Mouse (Mus musculus) liver, postnatal 0 days (tissue): ENCODE data around the gene H2-T24. TPM values are rescaled to one million over a fixed set of nuclear protein-coding genes. Genes with fewer than 3 reads are reported as not detected.
A peak's percentile ranks its signal among the peaks of the same experiment; 100 is the strongest.
"Not testable (repeated sequence)": the region's sequence is repeated elsewhere in the genome, so short reads cannot be mapped to it uniquely, and the experiment has no call there.

ENCODE experiments used
- ATAC-seq: fragments of 200-750 bp; cut with Nextera tagmentation; 2 replicates; pipeline ENCODE4 v1.8.0; 2017; ENCODE audit warnings: mild to moderate bottlenecking, moderate library complexity
- DNase-seq: peaks from one replicate; pipeline ENCODE4 v3.0.0-alpha.2; 2016
- H3K27ac ChIP-seq: fragments of 300-500 bp; sonication (generic); 2 replicates; pipeline ENCODE4 v1.5.1; 2014; ENCODE audit warnings: antibody characterized with exemption, moderate library complexity, mild to moderate bottlenecking, low read depth
- H3K27me3 ChIP-seq: fragments of 300-500 bp; sonication (generic); 2 replicates; pipeline ENCODE4 v1.6.1; 2014; ENCODE audit warnings: low read length, control low read depth, mixed read lengths; ENCODE audit not compliant: insufficient read depth
- H3K36me3 ChIP-seq: fragments of 300-500 bp; sonication (generic); replicated peaks from 2 replicates; pipeline ENCODE4 v1.6.1; 2014; ENCODE audit warnings: mild to moderate bottlenecking, control low read depth, low read length, moderate library complexity, mixed read lengths; ENCODE audit not compliant: insufficient read depth
- H3K4me1 ChIP-seq: fragments of 300-500 bp; sonication (generic); 2 replicates; pipeline ENCODE4 v1.6.1; 2014; ENCODE audit warnings: antibody characterized with exemption, mild to moderate bottlenecking, control low read depth; ENCODE audit not compliant: insufficient read depth
- H3K4me2 ChIP-seq: fragments of 300-500 bp; sonication (generic); 2 replicates; pipeline ENCODE4 v1.6.1; 2014; ENCODE audit warnings: low read depth, mild to moderate bottlenecking, low read length, moderate library complexity, mixed read lengths
- H3K4me3 ChIP-seq: fragments of 300-500 bp; sonication (generic); 2 replicates; pipeline ENCODE4 v1.5.1; 2014; ENCODE audit warnings: low read depth, low read length
- H3K9ac ChIP-seq: fragments of 300-500 bp; sonication (generic); replicated peaks from 2 replicates; pipeline ENCODE4 v1.6.1; 2014; ENCODE audit warnings: mild to moderate bottlenecking, moderate library complexity
- H3K9me3 ChIP-seq: fragments of 300-500 bp; sonication (generic); 2 replicates; pipeline ENCODE4 v1.6.1; 2016; ENCODE audit warnings: mild to moderate bottlenecking, control low read depth, low read length, mixed read lengths
- CTCF ChIP-seq: sonication (generic); IDR thresholded peaks from 2 replicates; pipeline ENCODE4 v1.5.1; 2016; ENCODE audit warnings: antibody characterized with exemption, low read depth
- EP300 ChIP-seq: IDR thresholded peaks from 2 replicates; pipeline ENCODE4 v1.6.1; 2016; ENCODE audit warnings: antibody characterized with exemption, low read depth, mild to moderate bottlenecking
- WGBS: fragments of 180-500 bp; shearing (Covaris S2); extraction: QIAGEN DNeasy Blood & Tissue Kit; methylation state at CpG from one replicate; pipeline ENCODE4 v1.1.7; 2014; ENCODE audit not compliant: insufficient replicate concordance; 5-methylcytosine and 5-hydroxymethylcytosine counted together
- polyA plus RNA-seq: library from polyadenylated mRNA; unstranded; fragments of >200 nt; fragmentation: Nextera tagmentation; extraction: Ambion mirVana; gene quantifications from 2 replicates; pipeline ENCODE4 v1.2.1, GENCODE M21; 2015

Gene H2-T24
- polyA plus RNA-seq, 1 experiment from 2014 or later = 4.6 TPM

DNA sequence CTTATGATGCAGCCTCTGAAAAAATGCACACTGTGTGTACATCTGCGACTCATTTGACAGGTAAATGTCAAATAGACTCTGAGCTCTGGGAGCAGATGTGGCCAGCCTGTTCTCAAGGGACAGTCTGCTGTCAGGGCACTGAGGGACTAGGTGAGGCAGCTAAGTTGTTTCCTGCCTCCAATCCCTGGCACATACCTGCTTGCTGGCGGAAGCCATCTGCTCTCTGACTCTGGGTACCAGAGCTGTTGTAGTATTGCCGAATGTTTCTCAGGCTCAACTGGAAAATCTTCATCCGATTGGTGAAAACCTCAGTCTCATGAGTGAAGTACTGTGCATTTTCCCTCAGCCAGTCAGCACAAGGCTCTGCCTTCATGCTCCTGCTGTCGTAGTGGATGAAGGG is 3.3 kb downstream of the H2-T24 start:
- no peak overlapping the region for H3K4me3 ChIP-seq
- H3K27me3 ChIP-seq = no peaks in the 10 kb centered on the region
- H3K36me3 ChIP-seq = peaks cover 42% of the 10 kb centered on the region
- H3K4me2 ChIP-seq = no peak overlapping the region
- no peak for DNase-seq
- no peak overlapping the region for H3K27ac ChIP-seq
- no peak overlapping the region for H3K9ac ChIP-seq
- H3K4me1 ChIP-seq = peaks cover 21% of the 10 kb centered on the region
- H3K9me3 ChIP-seq = peaks cover 3% of the 10 kb centered on the region; the same call in 1 of the 2 replicates
- 81% methylated on average over 5 of the region's 5 CpGs for WGBS
- no peak for ATAC-seq
- TF ChIP-seq EP300 (no peak), CTCF (no peak)

DNA sequence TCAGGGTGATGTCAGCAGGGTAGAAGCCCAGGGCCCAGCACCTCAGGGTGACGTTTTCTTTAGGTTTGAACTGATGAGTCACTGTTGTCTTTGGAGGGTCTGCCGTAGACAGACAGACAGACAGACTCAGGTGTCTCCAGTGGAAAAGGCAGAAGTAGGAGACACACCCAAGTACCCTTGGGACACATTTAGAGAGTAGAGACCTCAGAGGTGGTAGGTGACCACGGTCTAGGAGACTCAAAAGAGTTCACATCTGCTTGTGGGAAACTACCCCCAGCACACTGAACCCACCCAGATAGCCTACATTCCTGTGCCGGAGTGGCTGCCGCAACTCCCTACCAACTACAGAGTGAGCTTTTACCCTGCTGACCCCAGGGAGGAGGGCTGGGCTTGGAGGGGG is 5.4 kb downstream of the H2-T24 start:
- H3K4me3 ChIP-seq = no peak overlapping the region
- ATAC-seq (no peak), DNase-seq (no peak)
- peaks cover 14% of the 10 kb centered on the region for H3K4me1 ChIP-seq
- WGBS = 89% methylated on average over 5 of the region's 5 CpGs
- H3K9me3 ChIP-seq = peaks cover 3% of the 10 kb centered on the region; the same call in 1 of the 2 replicates
- no peak overlapping the region for H3K4me2 ChIP-seq
- no peaks in the 10 kb centered on the region for H3K27me3 ChIP-seq
- H3K9ac ChIP-seq = no peak overlapping the region
- H3K36me3 ChIP-seq = peaks cover 42% of the 10 kb centered on the region
- no peak overlapping the region for H3K27ac ChIP-seq
- TF ChIP-seq CTCF (no peak), EP300 (no peak)

GRCm38 (mm10) chr17:36004409-36004808 is 16.0 kb downstream of the H2-T24 start:
- not testable (repeated sequence) for H3K27ac ChIP-seq, ATAC-seq, DNase-seq, H3K9ac ChIP-seq, H3K4me3 ChIP-seq, H3K4me2 ChIP-seq, H3K27me3 ChIP-seq, H3K9me3 ChIP-seq
- Histone ChIP-seq H3K36me3 (peaks cover 19% of the 10 kb centered on the region), H3K4me1 (peaks cover 14% of the 10 kb centered on the region)
- 75% methylated on average over 7 of the region's 7 CpGs for WGBS

DNA sequence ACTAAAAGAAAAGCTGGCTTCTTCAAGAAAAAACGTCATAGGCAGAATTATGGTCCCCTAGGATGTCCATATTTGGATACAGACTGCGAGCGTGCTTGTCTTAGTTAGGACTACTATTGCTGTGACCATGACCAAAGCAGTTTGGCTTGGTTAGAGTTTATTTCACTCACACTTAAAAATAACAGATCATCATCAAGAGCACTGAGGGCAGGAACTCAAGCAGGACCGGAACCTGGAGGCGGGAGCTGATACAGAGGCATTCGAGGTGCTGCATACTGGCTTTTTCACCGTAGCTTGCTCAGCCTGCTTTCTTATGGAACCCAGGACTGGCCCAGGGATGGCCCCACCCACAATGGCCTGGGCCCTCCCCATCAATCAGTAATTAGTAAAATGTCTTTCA is 17.0 kb downstream of the H2-T24 start:
- Histone ChIP-seq H3K27ac (no peak overlapping the region), H3K27me3 (no peaks in the 10 kb centered on the region), H3K9me3 (peaks cover 2% of the 10 kb centered on the region; the same call in 1 of the 2 replicates), H3K4me1 (peaks cover 20% of the 10 kb centered on the region), H3K4me3 (no peak overlapping the region), H3K9ac (no peak overlapping the region), H3K36me3 (peaks cover 19% of the 10 kb centered on the region), H3K4me2 (no peak overlapping the region)
- TF ChIP-seq CTCF (no peak), EP300 (no peak)
- DNase-seq = no peak
- ATAC-seq = no peak
- whole genome bisulfite sequencing = 96% methylated on average over 7 of the region's 7 CpGs

DNA sequence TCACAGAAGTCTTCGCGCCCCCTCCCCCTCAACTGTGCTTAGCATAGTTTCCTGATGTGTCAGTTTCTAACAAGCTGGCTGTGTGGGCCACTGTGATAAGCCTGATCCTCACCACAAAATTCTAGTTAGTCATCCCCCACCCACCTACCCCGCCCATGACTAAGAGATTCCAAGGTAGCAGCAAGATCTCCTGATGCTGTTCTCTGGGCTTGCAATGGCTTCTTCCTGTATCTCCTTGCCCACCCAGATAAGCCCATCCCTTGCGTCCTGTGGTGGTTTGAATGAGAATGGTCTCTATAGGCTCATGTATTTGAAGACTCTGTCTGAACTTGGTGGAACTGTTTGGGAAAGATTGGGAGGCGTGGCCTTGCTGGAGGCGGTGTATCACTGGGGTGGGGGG is 18.4 kb downstream of the H2-T24 start:
- Histone ChIP-seq H3K4me3 (no peak overlapping the region), H3K4me2 (peak overlapping the region; percentile 49), H3K27me3 (no peaks in the 10 kb centered on the region), H3K9me3 (peaks cover 2% of the 10 kb centered on the region; the same call in 1 of the 2 replicates), H3K4me1 (peaks cover 32% of the 10 kb centered on the region), H3K27ac (peak overlapping the region; percentile 85), H3K36me3 (peaks cover 19% of the 10 kb centered on the region), H3K9ac (no peak overlapping the region)
- 62% methylated on average over 6 of the region's 6 CpGs for WGBS
- ATAC-seq = peak; percentile 78
- DNase-seq = peak; percentile 76
- no peak for TF ChIP-seq CTCF
- TF ChIP-seq EP300 = peak; percentile 92

DNA sequence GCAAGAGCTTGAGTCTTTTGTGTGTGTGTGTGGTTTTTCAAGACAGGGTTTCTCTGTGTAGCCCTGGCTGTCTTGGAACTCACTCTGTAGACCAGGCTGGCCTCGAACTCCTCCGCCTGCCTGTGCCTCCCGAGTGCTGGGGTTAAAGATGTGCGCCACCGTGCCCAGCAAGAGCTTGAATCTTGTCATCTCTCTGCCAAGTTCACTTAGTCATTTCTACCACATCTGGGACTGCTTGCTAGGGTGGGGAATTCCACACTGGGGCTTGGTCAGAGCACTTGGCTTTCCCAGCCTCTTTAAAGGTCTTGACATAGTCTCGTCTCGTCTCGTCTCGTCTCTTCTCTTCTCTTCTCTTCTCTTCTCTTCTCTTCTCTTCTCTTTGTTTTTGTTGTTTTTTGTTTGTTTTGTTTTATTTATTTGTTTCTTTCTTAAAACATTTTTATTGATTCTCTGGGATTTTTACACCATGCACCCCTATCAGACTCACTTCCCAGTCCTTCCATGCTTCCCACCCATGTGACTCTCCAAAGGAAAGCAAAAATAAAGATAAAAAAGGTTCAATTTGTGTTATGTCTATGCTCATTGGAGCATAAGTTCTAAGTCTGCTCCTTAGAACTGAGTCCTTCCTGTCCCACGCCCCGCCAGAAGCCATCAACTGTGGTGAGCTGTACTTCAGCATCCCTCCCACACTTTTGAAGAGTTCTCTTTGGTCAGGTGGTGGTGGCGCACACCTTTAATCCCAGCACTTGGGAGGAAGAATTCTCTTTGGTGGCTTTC is 19.1 kb downstream of the H2-T24 start:
- 78% methylated on average over 12 of the region's 12 CpGs for WGBS
- Histone ChIP-seq H3K4me2 (peak overlapping the region; percentile 66), H3K9me3 (0 out of 2 replicates have a peak, but pooled peaks cover 2% of the 10 kb centered on the region), H3K4me3 (no peak overlapping the region), H3K27me3 (no peaks in the 10 kb centered on the region), H3K36me3 (peaks cover 13% of the 10 kb centered on the region), H3K9ac (0 out of 2 replicates have a peak overlapping the region, but pooled peaks have one; percentile 3), H3K27ac (peak overlapping the region; percentile 85), H3K4me1 (peaks cover 32% of the 10 kb centered on the region)
- ATAC-seq (peak; percentile 48), DNase-seq (no peak)
- no peak for TF ChIP-seq EP300
- no peak for TF ChIP-seq CTCF
